Mouse (Mus musculus) ES-E14 (cell line): Measurements from ENCODE around the gene Lpin1.

Source experiments
- CHD2 ChIP-seq: IDR thresholded peaks from 2 replicates; pipeline ENCODE4 v1.6.1; 2014; ENCODE audit warnings: mild to moderate bottlenecking, low read depth, low read length, inconsistent platforms
- HCFC1 ChIP-seq: IDR thresholded peaks from 2 replicates; pipeline ENCODE4 v1.6.1; 2012; ENCODE audit warnings: low read length, inconsistent platforms, borderline replicate concordance; ENCODE audit not compliant: insufficient read depth
- ZC3H11A ChIP-seq: IDR thresholded peaks from 2 replicates; pipeline ENCODE4 v1.6.1; 2012; ENCODE audit warnings: low read depth, mild to moderate bottlenecking, inconsistent platforms, low read length, borderline replicate concordance
- ZNF384 ChIP-seq: IDR thresholded peaks from 2 replicates; pipeline ENCODE4 v1.6.1; 2012; ENCODE audit warnings: low read depth, low read length, inconsistent platforms

GRCm38 (mm10) chr12:16593761-16594160 lies 17.0 kb downstream of the Lpin1 start:
- TF ChIP-seq HCFC1 (no peak), CHD2 (no peak), ZNF384 (no peak), ZC3H11A (no peak)
